Mouse (Mus musculus): ENCODE measurements around the gene Glis2. TPM values are rescaled to one million over a fixed set of nuclear protein-coding genes. Genes with fewer than 3 reads are reported as not detected.
A peak's percentile ranks its signal among the peaks of the same experiment; 100 is the strongest.

Glis2 gene
- polyA plus RNA-seq, 1 experiment from 2014 or later: 22.5 TPM

- ATAC-seq (ENCODE audit: low FRiP score): peak; percentile 43
- 10% methylated on average over 14 of the region's 14 CpGs for WGBS
- H3K36me3 ChIP-seq: peaks cover 5% of the 10 kb centered on the region; the same call in 1 of the 2 replicates
- H3K9me3 ChIP-seq: no peaks in the 10 kb centered on the region
- H3K27me3 ChIP-seq: no peaks in the 10 kb centered on the region
- H3K4me2 ChIP-seq: peak overlapping the region; percentile 70
- peak overlapping the region; percentile 82 for H3K27ac ChIP-seq
- peak overlapping the region; percentile 74 for H3K9ac ChIP-seq
- H3K4me3 ChIP-seq: peak overlapping the region; percentile 52
- peaks cover 19% of the 10 kb centered on the region for H3K4me1 ChIP-seq (replicated peaks)
Observed at GRCm38 (mm10) chr16:4585642-4586530, 8.6 kb upstream of the Glis2 start.

- peak overlapping the region; percentile 52 for H3K4me3 ChIP-seq
- H3K9me3 ChIP-seq: no peaks in the 10 kb centered on the region
- H3K9ac ChIP-seq: peak overlapping the region; percentile 74
- peaks cover 6% of the 10 kb centered on the region; the same call in 1 of the 2 replicates for H3K36me3 ChIP-seq
- peak; percentile 97 for ATAC-seq (ENCODE audit: low FRiP score)
- peak overlapping the region; percentile 70 for H3K4me2 ChIP-seq
- peaks cover 19% of the 10 kb centered on the region for H3K4me1 ChIP-seq (replicated peaks)
- H3K27ac ChIP-seq: peak overlapping the region; percentile 82
- H3K27me3 ChIP-seq: no peaks in the 10 kb centered on the region
- under 1% methylated on average over 43 of the region's 43 CpGs for WGBS
Observed at GRCm38 (mm10) chr16:4586531-4587123, 7.9 kb upstream of the Glis2 start.

DNA sequence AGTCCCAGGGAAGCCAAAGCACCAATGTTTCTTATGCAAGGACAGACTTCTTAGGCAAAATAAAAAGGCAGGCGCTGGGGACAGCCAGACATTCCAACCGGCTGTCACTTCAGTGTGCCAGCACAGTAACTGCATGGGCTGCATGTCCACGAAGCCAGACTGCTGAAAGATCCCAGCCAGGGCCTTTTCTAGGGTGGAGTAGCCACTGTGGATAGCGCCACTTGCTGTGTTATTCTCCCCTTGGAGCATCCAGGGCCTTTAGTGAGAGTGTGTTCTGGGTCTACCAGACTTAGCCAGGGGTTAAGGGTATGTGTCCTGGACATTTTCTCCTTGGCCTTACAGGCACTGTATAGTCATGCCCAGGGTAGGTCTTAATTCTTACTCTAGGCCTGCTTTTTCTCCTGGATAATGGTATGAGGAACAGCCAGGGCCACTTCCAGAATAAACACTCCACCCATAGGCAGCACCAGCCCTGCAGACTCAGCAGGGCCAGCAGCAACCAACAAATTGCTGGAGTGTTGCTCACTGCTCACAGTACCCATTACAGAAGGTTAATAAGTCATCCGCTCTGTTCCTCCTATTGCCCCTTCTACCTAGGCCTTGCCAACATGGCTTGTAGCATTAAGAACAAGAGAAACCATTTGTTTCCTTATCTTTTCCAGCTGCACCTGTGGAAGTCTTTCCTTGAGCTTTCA is 6.8 kb upstream of the Glis2 start:
- Histone ChIP-seq H3K27me3 (no peaks in the 10 kb centered on the region), H3K4me3 (no peak overlapping the region), H3K9ac (peak overlapping the region; percentile 13; the same call in 1 of the 2 replicates), H3K9me3 (no peaks in the 10 kb centered on the region), H3K4me2 (no peak overlapping the region), H3K4me1 (replicated peaks) (peaks cover 30% of the 10 kb centered on the region), H3K36me3 (peaks cover 6% of the 10 kb centered on the region; the same call in 1 of the 2 replicates), H3K27ac (peak overlapping the region; percentile 82)
- ATAC-seq (ENCODE audit: low FRiP score): no peak
- 59% methylated on average over 5 of the region's 5 CpGs for WGBS

- Histone ChIP-seq H3K9ac (no peak overlapping the region), H3K27me3 (no peaks in the 10 kb centered on the region), H3K4me3 (no peak overlapping the region), H3K4me2 (no peak overlapping the region), H3K36me3 (peaks cover 6% of the 10 kb centered on the region; the same call in 1 of the 2 replicates), H3K27ac (no peak overlapping the region), H3K9me3 (no peaks in the 10 kb centered on the region), H3K4me1 (replicated peaks) (peaks cover 45% of the 10 kb centered on the region)
- 98% methylated on average over 9 of the region's 9 CpGs for WGBS
- no peak for ATAC-seq (ENCODE audit: low FRiP score)
Observed at GRCm38 (mm10) chr16:4590236-4590635, 4.3 kb upstream of the Glis2 start.

GRCm38 (mm10) chr16:4592909-4593875 is 1.3 kb upstream of the Glis2 start:
- Histone ChIP-seq H3K27me3 (no peaks in the 10 kb centered on the region), H3K4me3 (peak overlapping the region; percentile 84), H3K36me3 (peaks cover 6% of the 10 kb centered on the region; the same call in 1 of the 2 replicates), H3K4me1 (replicated peaks) (peaks cover 56% of the 10 kb centered on the region), H3K9me3 (no peaks in the 10 kb centered on the region), H3K27ac (peak overlapping the region; percentile 96), H3K4me2 (peak overlapping the region; percentile 97), H3K9ac (peak overlapping the region; percentile 96)
- WGBS: 12% methylated on average over 32 of the region's 32 CpGs
- no peak for ATAC-seq (ENCODE audit: low FRiP score)

DNA sequence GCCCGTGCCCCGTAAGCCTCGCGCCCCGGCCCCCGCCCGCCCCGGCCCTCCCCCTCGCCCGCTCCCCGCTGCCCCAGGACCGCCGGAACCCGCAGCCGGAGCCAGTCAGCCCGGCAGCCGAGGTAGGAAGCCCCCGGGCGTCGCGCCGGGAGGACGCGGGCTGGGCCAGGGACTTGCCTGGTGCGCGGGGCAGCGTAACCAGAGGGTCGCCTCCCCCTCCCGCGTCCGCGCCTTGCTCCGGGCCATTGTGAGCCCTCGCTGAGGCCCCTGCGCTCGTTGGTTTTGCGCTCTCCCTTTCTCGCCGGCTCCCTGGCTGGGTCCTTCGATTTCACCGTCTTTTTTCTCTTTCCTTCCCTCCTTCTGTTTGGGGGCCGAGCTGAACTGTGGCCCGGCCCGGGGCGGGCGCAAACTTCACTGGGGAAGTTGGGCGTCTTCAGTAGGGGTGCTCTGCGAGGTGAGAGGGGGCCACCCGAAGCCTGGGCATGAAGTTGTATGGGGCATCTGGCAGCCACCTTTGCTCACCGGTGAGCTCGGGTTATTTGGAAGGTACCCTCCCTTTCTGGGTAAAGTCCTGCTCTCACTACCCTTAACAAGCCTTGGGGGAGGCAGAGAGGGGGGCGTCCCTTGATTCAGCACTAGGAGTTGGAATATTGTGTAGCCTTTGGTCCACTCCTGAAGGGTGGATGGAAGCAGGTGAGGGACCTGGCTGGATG is 457 bp downstream of the Glis2 start:
- no peaks in the 10 kb centered on the region for H3K9me3 ChIP-seq
- peak; percentile 30 for ATAC-seq (ENCODE audit: low FRiP score)
- WGBS: 0% methylated on average over 29 of the region's 52 CpGs
- H3K4me2 ChIP-seq: peak overlapping the region; percentile 97
- peak overlapping the region; percentile 96 for H3K27ac ChIP-seq
- peak overlapping the region; percentile 96 for H3K9ac ChIP-seq
- peaks cover 72% of the 10 kb centered on the region for H3K4me1 ChIP-seq (replicated peaks)
- H3K36me3 ChIP-seq: peaks cover 6% of the 10 kb centered on the region; the same call in 1 of the 2 replicates
- peak overlapping the region; percentile 84 for H3K4me3 ChIP-seq
- no peaks in the 10 kb centered on the region for H3K27me3 ChIP-seq

DNA sequence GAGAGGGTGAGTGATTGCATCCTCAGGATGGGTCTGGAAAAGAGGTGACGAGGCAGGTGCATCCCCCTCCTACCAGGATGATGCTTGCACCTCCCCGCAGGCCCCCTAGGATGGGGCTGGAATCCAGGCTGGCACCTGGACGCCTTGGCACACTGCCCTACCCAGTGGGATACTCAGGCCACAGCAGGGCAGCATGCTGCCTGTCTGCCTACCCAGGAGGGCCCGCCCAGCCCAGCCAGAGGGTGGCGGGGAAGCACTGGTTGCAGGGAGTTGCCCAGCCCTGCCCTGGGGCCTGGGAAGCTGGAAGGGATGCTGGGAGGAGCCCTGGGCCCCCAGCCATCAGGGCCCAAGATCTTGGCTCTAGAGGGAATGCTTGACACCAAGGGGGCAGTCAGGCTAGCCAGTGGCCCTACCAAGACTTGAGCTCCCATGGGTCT is 1.0 kb downstream of the Glis2 start:
- Histone ChIP-seq H3K9me3 (no peaks in the 10 kb centered on the region), H3K9ac (peak overlapping the region; percentile 96), H3K4me1 (replicated peaks) (peaks cover 76% of the 10 kb centered on the region), H3K36me3 (peaks cover 4% of the 10 kb centered on the region; the same call in 1 of the 2 replicates), H3K27ac (peak overlapping the region; percentile 96), H3K4me2 (peak overlapping the region; percentile 97), H3K27me3 (no peaks in the 10 kb centered on the region), H3K4me3 (peak overlapping the region; percentile 84)
- ATAC-seq (ENCODE audit: low FRiP score): peak; percentile 6; the same call in 1 of the 2 replicates
- WGBS: 2% methylated on average over 5 of the region's 5 CpGs

DNA sequence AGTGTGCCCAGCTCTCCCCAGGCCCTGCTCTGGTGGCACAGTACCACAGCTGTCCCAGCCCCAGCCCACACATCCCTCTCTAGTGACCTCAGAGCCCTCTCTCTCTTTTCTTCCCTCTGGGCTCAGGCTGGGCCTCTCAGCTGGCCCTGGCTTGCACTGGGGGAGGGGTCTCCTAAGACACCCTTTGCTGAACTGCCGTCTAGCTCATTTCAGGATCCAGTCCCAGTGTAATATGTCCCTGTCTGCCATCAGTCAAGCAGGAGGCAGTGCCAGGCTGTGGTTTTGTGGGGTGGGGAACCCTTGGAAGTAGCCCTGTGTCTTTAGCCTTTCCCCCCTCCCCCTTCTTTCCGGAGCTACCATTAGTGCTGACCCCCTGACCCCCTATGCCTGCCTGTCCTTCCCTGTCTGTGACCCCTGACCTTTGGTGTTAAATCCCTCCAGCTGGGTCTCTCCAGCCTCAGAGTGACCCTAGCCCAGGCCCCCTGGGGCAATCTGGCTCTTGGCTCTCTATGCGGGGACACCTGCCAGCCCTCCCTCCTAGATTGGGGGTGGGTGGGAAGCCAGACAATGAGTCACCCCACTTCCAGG is 1.7 kb downstream of the Glis2 start:
- peaks cover 82% of the 10 kb centered on the region for H3K4me1 ChIP-seq (replicated peaks)
- no peaks in the 10 kb centered on the region for H3K9me3 ChIP-seq
- peak overlapping the region; percentile 96 for H3K27ac ChIP-seq
- WGBS: 3% methylated on average over 3 of the region's 3 CpGs
- ATAC-seq (ENCODE audit: low FRiP score): no peak
- peak overlapping the region; percentile 97 for H3K4me2 ChIP-seq
- H3K9ac ChIP-seq: peak overlapping the region; percentile 96
- H3K36me3 ChIP-seq: no peaks in the 10 kb centered on the region
- H3K4me3 ChIP-seq: peak overlapping the region; percentile 84
- H3K27me3 ChIP-seq: no peaks in the 10 kb centered on the region

- Histone ChIP-seq H3K27me3 (no peaks in the 10 kb centered on the region), H3K4me2 (peak overlapping the region; percentile 97), H3K36me3 (no peaks in the 10 kb centered on the region), H3K4me1 (replicated peaks) (peaks cover 85% of the 10 kb centered on the region), H3K27ac (peak overlapping the region; percentile 96), H3K9me3 (no peaks in the 10 kb centered on the region), H3K9ac (peak overlapping the region; percentile 96), H3K4me3 (peak overlapping the region; percentile 84)
- ATAC-seq (ENCODE audit: low FRiP score): no peak
- 24% methylated on average over 2 of the region's 2 CpGs for WGBS
Observed at GRCm38 (mm10) chr16:4596836-4597235, 2.3 kb downstream of the Glis2 start.

- H3K4me1 ChIP-seq (replicated peaks): peaks cover 85% of the 10 kb centered on the region
- peak overlapping the region; percentile 97 for H3K4me2 ChIP-seq
- H3K9me3 ChIP-seq: no peaks in the 10 kb centered on the region
- H3K27ac ChIP-seq: peak overlapping the region; percentile 75; the same call in 1 of the 2 replicates
- H3K4me3 ChIP-seq: peak overlapping the region; percentile 84
- ATAC-seq (ENCODE audit: low FRiP score): no peak
- H3K9ac ChIP-seq: peak overlapping the region; percentile 96
- H3K27me3 ChIP-seq: no peaks in the 10 kb centered on the region
- H3K36me3 ChIP-seq: no peaks in the 10 kb centered on the region
- WGBS: 59% methylated on average over 7 of the region's 7 CpGs
Observed at GRCm38 (mm10) chr16:4597296-4597695, 2.8 kb downstream of the Glis2 start.

All from hindbrain, embryonic 13.5 days (tissue).